ENCODE assay signal across 8 mouse cellular contexts in the genomic region with DNA sequence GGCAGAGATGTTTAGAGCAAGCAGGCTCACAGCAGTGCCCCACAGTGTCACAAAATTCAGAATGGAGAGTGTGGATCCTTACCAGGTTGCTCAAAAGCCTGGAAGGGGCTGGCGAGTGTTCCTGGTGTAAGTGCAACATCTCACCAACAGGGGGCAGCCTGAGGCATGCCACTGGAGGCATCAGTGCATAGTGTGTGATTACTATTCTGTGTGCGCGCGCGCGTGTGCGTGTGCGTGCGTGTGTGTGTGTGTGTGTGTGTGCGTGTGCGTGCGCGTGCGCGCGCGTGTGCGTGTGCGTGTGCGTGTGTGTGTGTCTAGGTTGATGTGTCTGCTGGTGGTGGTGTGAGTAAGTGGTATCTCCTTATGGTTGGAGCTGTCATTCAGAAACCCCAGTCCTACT. TPM values are rescaled to one million over a fixed set of nuclear protein-coding genes. Genes with fewer than 3 reads are reported as not detected.
A peak's percentile ranks its signal among the peaks of the same experiment; 100 is the strongest.
DNase-seq lines count a peak whose midpoint lies in the region; ATAC-seq and TF ChIP-seq lines count a peak whose summit lies in the region.

No protein-coding gene starts in this region.

- peak; percentile 54; the same call in 1 of the 2 replicates for ATAC-seq in heart, postnatal 0 days (ENCODE audit: insufficient read depth, low read depth)
- peak; percentile 59; the same call in 1 of the 2 replicates for ATAC-seq in midbrain, embryonic 11.5 days (ENCODE audit: low FRiP score)

- no peaks in the 10 kb centered on the region for H3K27me3 ChIP-seq in MEL (ENCODE audit: control insufficient read depth in 1 of 2, insufficient read depth in 2 of 2, low read length in 2 of 2)
- H3K27me3 ChIP-seq in heart, postnatal 0 days (ENCODE audit: control insufficient read depth, insufficient read depth, low read length) = peaks cover 16% of the 10 kb centered on the region
- no peaks in the 10 kb centered on the region for H3K27me3 ChIP-seq in midbrain, embryonic 11.5 days (ENCODE audit: control insufficient read depth, insufficient read depth, low read length)
- no peaks in the 10 kb centered on the region for H3K27me3 ChIP-seq in small intestine, adult 2 months (ENCODE audit: control insufficient read depth, insufficient read depth, low read length)

- peak; percentile 17 for TF ChIP-seq RAD21 in MEL (IDR thresholded peaks at IDR 0.05; ENCODE audit: low read depth, low read length)

- 32% methylated on average over 20 of the region's 20 CpGs for WGBS in heart, postnatal 0 days
- WGBS in midbrain, embryonic 11.5 days = 34% methylated on average over 20 of the region's 20 CpGs
- 47% methylated on average over 20 of the region's 20 CpGs for WGBS in small intestine, adult 2 months

- no peaks in the 10 kb centered on the region for H3K4me1 ChIP-seq in MEL (ENCODE audit: control insufficient read depth in 1 of 2, insufficient read depth in 2 of 2, low read length in 2 of 2)
- H3K4me1 ChIP-seq in heart, postnatal 0 days (ENCODE audit: control insufficient read depth, insufficient read depth) = no peaks in the 10 kb centered on the region
- H3K4me1 ChIP-seq in midbrain, embryonic 11.5 days (ENCODE audit: control insufficient read depth, insufficient read depth, low read length) = no peaks in the 10 kb centered on the region
- H3K4me1 ChIP-seq in small intestine, adult 2 months (ENCODE audit: control insufficient read depth, insufficient read depth, insufficient read length, low read length) = no peaks in the 10 kb centered on the region

- TF ChIP-seq EP300 in MEL (IDR thresholded peaks at IDR 0.05; ENCODE audit: low read depth in 1 of 2, low read length in 2 of 2) = no peak
- no peak for TF ChIP-seq EP300 in heart, postnatal 0 days (IDR thresholded peaks at IDR 0.05; ENCODE audit: low read depth)

- no peaks in the 10 kb centered on the region for H3K79me2 ChIP-seq in MEL (ENCODE audit: control insufficient read depth, insufficient read depth, low read length, poor library complexity)

- H3K9ac ChIP-seq in MEL (ENCODE audit: control insufficient read depth, low read depth, low read length, poor library complexity, severe bottlenecking) = no peak overlapping the region
- no peak overlapping the region for H3K9ac ChIP-seq in heart, postnatal 0 days (replicated peaks; ENCODE audit: low read depth, low read length)
- no peak overlapping the region for H3K9ac ChIP-seq in midbrain, embryonic 11.5 days (ENCODE audit: low read length)

- H3K4me2 ChIP-seq in heart, postnatal 0 days (ENCODE audit: low read depth, low read length) = no peak overlapping the region
- no peak overlapping the region for H3K4me2 ChIP-seq in midbrain, embryonic 11.5 days

- DNase-seq in adrenal gland, adult 18-20 months (ENCODE audit: low spot score in 2 of 2) = peak; percentile 24 to 27
- no peak for DNase-seq in adrenal gland, adult 8-10 months
- DNase-seq in MEL (ENCODE audit: low read depth, low spot score) = peak; percentile 55
- peak; percentile 76 to 85 for DNase-seq in cerebellum, postnatal 14 days
- DNase-seq in heart, postnatal 0 days (ENCODE audit: low spot score) = no peak
- DNase-seq in layer of hippocampus, adult 8-10 months (ENCODE audit: low spot score in 2 of 2) = peak; percentile 12 to 52
- peak; percentile 96 for DNase-seq in midbrain, embryonic 11.5 days (ENCODE audit: low spot score, missing footprints)

- H3K4me3 ChIP-seq in MEL (ENCODE audit: control insufficient read depth in 1 of 2, insufficient read depth in 1 of 2, low read depth in 2 of 2, low read length in 2 of 2) = no peak overlapping the region
- no peak overlapping the region for H3K4me3 ChIP-seq in heart, postnatal 0 days (ENCODE audit: low read depth, low read length)
- no peak overlapping the region for H3K4me3 ChIP-seq in midbrain, embryonic 11.5 days (ENCODE audit: low read depth, low read length)
- no peak overlapping the region for H3K4me3 ChIP-seq in small intestine, adult 2 months (ENCODE audit: low read depth, low read length)

- no peak overlapping the region for H3K27ac ChIP-seq in MEL (ENCODE audit: control insufficient read depth, low read depth, low read length)
- H3K27ac ChIP-seq in heart, postnatal 0 days (ENCODE audit: low read depth) = no peak overlapping the region
- H3K27ac ChIP-seq in midbrain, embryonic 11.5 days (ENCODE audit: low read depth, low read length) = no peak overlapping the region
- H3K27ac ChIP-seq in small intestine, adult 2 months (ENCODE audit: insufficient read depth, low read depth, low read length) = no peak overlapping the region

- TF ChIP-seq CTCF in MEL (IDR thresholded peaks at IDR 0.05 in 2 of 3, conservative IDR thresholded peaks at IDR 0.05 in 1 of 3; ENCODE audit: control insufficient read depth in 1 of 3, insufficient read depth in 1 of 3, low read depth in 2 of 3, low read length in 3 of 3, poor library complexity in 1 of 3, severe bottlenecking in 1 of 3) = peak; percentile 66 to 83 (median 67)
- TF ChIP-seq CTCF in heart, postnatal 0 days (IDR thresholded peaks at IDR 0.05; ENCODE audit: low read depth) = peak; percentile 79
- TF ChIP-seq CTCF in small intestine, adult 2 months (IDR thresholded peaks at IDR 0.05; ENCODE audit: extremely low read depth, insufficient read length, insufficient replicate concordance, low read depth, low read length) = peak; percentile 55; the same call in 1 of the 2 replicates

- H3K9me3 ChIP-seq in MEL (replicated peaks; ENCODE audit: insufficient read depth, low read length) = no peaks in the 10 kb centered on the region
- no peaks in the 10 kb centered on the region for H3K9me3 ChIP-seq in heart, postnatal 0 days (replicated peaks; ENCODE audit: control insufficient read depth, low read length)
- no peaks in the 10 kb centered on the region for H3K9me3 ChIP-seq in midbrain, embryonic 11.5 days (ENCODE audit: control insufficient read depth, low read length)

- no peak for TF ChIP-seq POLR2A in MEL (IDR thresholded peaks at IDR 0.05; ENCODE audit: control insufficient read depth in 1 of 2, insufficient read depth in 1 of 2, low read depth in 1 of 2, low read length in 2 of 2, poor library complexity in 1 of 2)
- TF ChIP-seq POLR2A in small intestine, adult 2 months (IDR thresholded peaks at IDR 0.05; ENCODE audit: low read depth, low read length) = no peak

- no peaks in the 10 kb centered on the region for H3K36me3 ChIP-seq in MEL (ENCODE audit: control insufficient read depth in 1 of 2, insufficient read depth in 2 of 2, low read length in 2 of 2)
- no peaks in the 10 kb centered on the region for H3K36me3 ChIP-seq in heart, postnatal 0 days (replicated peaks; ENCODE audit: control insufficient read depth, insufficient read depth, low read length)
- H3K36me3 ChIP-seq in midbrain, embryonic 11.5 days (ENCODE audit: control insufficient read depth, insufficient read depth, low read length) = no peaks in the 10 kb centered on the region
- H3K36me3 ChIP-seq in small intestine, adult 2 months (ENCODE audit: control insufficient read depth, insufficient read depth, low read length) = no peaks in the 10 kb centered on the region

TF ChIP-seq in MEL, 35 proteins besides CTCF, POLR2A, EP300 and RAD21:
- TF ChIP-seq POLR2AphosphoS2 (IDR thresholded peaks at IDR 0.05; ENCODE audit: low read length) (no peak), SMC3 (IDR thresholded peaks at IDR 0.05; ENCODE audit: low read depth, low read length) (peak; percentile 52)

RNA-seq across cellular contexts. Expression of gene Gata5, which starts 18.8 kb away (rescaled TPM):
- total RNA-seq in adrenal gland, adult 18-20 months (2021) = under 1 TPM in 1 of 2 experiments, not detected in 1; 0.16 TPM
- total RNA-seq in adrenal gland, adult 8-10 months (2022) = under 1 TPM in 2 of 4 experiments, not detected in 2; 0.07 to 0.09 TPM
- total RNA-seq in MEL (2012; rRNA removed) = not detected in 2 replicates
- polyA plus RNA-seq in MEL (2012; ENCODE audit: insufficient read depth in 1 of 2, insufficient read length in 2 of 2, low read depth in 1 of 2, low replicate concordance in 2 of 2, missing spikeins in 1 of 2) = not detected
- total RNA-seq in heart, postnatal 0 days (2014; rRNA removed; ENCODE audit: low replicate concordance) = 2.7 and 5.7 TPM in 2 replicates
- 1.2 and 1.8 TPM in 2 replicates for polyA plus RNA-seq in heart, postnatal 0 days (2015; fragmentation: Nextera tagmentation; extraction: Ambion mirVana)
- not detected for total RNA-seq in layer of hippocampus, adult 8-10 months (2022)
- polyA plus RNA-seq in midbrain, embryonic 11.5 days (2014; fragmentation: Nextera tagmentation; extraction: Ambion mirVana) = not detected in 2 replicates
- polyA plus RNA-seq in small intestine, adult 2 months (2012; rRNA removed) = 36.0 and 121 TPM in 2 replicates

Comparison
In these comparisons a context has a peak if more than half of its experiments do, and no peak if none do; other contexts are left out.
1. DNase-seq: peak in adrenal gland, adult 18-20 months (2 of 2), MEL (single experiment), cerebellum, postnatal 14 days (2 of 2), layer of hippocampus, adult 8-10 months (2 of 2) and midbrain, embryonic 11.5 days (single experiment); none in adrenal gland, adult 8-10 months (single experiment) and heart, postnatal 0 days (single experiment).
2. Peak in every context shown above with its lines, with median percentiles within 50 percentile points of each other: CTCF ChIP-seq.